Mouse (Mus musculus): ENCODE data around the gene Abhd11. TPM values are rescaled to one million over a fixed set of nuclear protein-coding genes. Genes with fewer than 3 reads are reported as not detected.
A peak's percentile ranks its signal among the peaks of the same experiment; 100 is the strongest.

Abhd11 gene
- polyA plus RNA-seq, 1 experiment from 2014 or later: 74.5 TPM

GRCm38 (mm10) chr5:134970671-134971070 is 38.3 kb upstream of the Abhd11 start:
- Histone ChIP-seq H3K4me3 (ENCODE audit: low read length) (no peak overlapping the region), H3K36me3 (ENCODE audit: control insufficient read depth, insufficient read depth) (no peaks in the 10 kb centered on the region), H3K4me2 (ENCODE audit: low read depth, low read length) (no peak overlapping the region), H3K27me3 (ENCODE audit: control insufficient read depth, insufficient read depth, low read length) (peaks cover 2% of the 10 kb centered on the region; the same call in 1 of the 2 replicates), H3K9me3 (replicated peaks; ENCODE audit: control insufficient read depth, low read length) (no peaks in the 10 kb centered on the region), H3K4me1 (ENCODE audit: control insufficient read depth, insufficient read depth, low read length) (peaks cover 2% of the 10 kb centered on the region; the same call in 1 of the 2 replicates), H3K27ac (ENCODE audit: low read length) (no peak overlapping the region), H3K9ac (ENCODE audit: low read length) (no peak overlapping the region)
- WGBS: 39% methylated on average over 8 of the region's 8 CpGs
- no peak for ATAC-seq (replicated peaks; ENCODE audit: extremely low read depth, insufficient read depth, low FRiP score)

- Histone ChIP-seq H3K36me3 (ENCODE audit: control insufficient read depth, insufficient read depth) (no peaks in the 10 kb centered on the region), H3K27ac (ENCODE audit: low read length) (no peak overlapping the region), H3K4me2 (ENCODE audit: low read depth, low read length) (no peak overlapping the region), H3K9me3 (replicated peaks; ENCODE audit: control insufficient read depth, low read length) (no peaks in the 10 kb centered on the region), H3K4me3 (ENCODE audit: low read length) (no peak overlapping the region), H3K9ac (ENCODE audit: low read length) (no peak overlapping the region), H3K4me1 (ENCODE audit: control insufficient read depth, insufficient read depth, low read length) (no peaks in the 10 kb centered on the region; the same call in 1 of the 2 replicates), H3K27me3 (ENCODE audit: control insufficient read depth, insufficient read depth, low read length) (no peaks in the 10 kb centered on the region; the same call in 1 of the 2 replicates)
- no peak for ATAC-seq (replicated peaks; ENCODE audit: extremely low read depth, insufficient read depth, low FRiP score)
Measured at GRCm38 (mm10) chr5:134973081-134973480, 35.9 kb upstream of the Abhd11 start.

- Histone ChIP-seq H3K27me3 (ENCODE audit: control insufficient read depth, insufficient read depth, low read length) (no peaks in the 10 kb centered on the region; the same call in 1 of the 2 replicates), H3K36me3 (ENCODE audit: control insufficient read depth, insufficient read depth) (no peaks in the 10 kb centered on the region), H3K9me3 (replicated peaks; ENCODE audit: control insufficient read depth, low read length) (no peaks in the 10 kb centered on the region), H3K9ac (ENCODE audit: low read length) (no peak overlapping the region), H3K27ac (ENCODE audit: low read length) (no peak overlapping the region), H3K4me2 (ENCODE audit: low read depth, low read length) (no peak overlapping the region), H3K4me3 (ENCODE audit: low read length) (no peak overlapping the region), H3K4me1 (ENCODE audit: control insufficient read depth, insufficient read depth, low read length) (no peaks in the 10 kb centered on the region; the same call in 1 of the 2 replicates)
- WGBS: 77% methylated on average over 7 of the region's 7 CpGs
- no peak for ATAC-seq (replicated peaks; ENCODE audit: extremely low read depth, insufficient read depth, low FRiP score)
Measured at GRCm38 (mm10) chr5:134973526-134973925, 35.4 kb upstream of the Abhd11 start.

GRCm38 (mm10) chr5:134974294-134974693 is 34.7 kb upstream of the Abhd11 start:
- H3K27me3 ChIP-seq (ENCODE audit: control insufficient read depth, insufficient read depth, low read length): no peaks in the 10 kb centered on the region; the same call in 1 of the 2 replicates
- no peaks in the 10 kb centered on the region for H3K9me3 ChIP-seq (replicated peaks; ENCODE audit: control insufficient read depth, low read length)
- no peaks in the 10 kb centered on the region; the same call in 1 of the 2 replicates for H3K4me1 ChIP-seq (ENCODE audit: control insufficient read depth, insufficient read depth, low read length)
- H3K36me3 ChIP-seq (ENCODE audit: control insufficient read depth, insufficient read depth): no peaks in the 10 kb centered on the region
- H3K4me2 ChIP-seq (ENCODE audit: low read depth, low read length): no peak overlapping the region
- no peak overlapping the region for H3K27ac ChIP-seq (ENCODE audit: low read length)
- WGBS: 11% methylated on average over 7 of the region's 7 CpGs
- H3K4me3 ChIP-seq (ENCODE audit: low read length): no peak overlapping the region
- no peak overlapping the region for H3K9ac ChIP-seq (ENCODE audit: low read length)
- ATAC-seq (replicated peaks; ENCODE audit: extremely low read depth, insufficient read depth, low FRiP score): peak; percentile 52; the same call in 1 of the 2 replicates

- H3K27ac ChIP-seq (ENCODE audit: low read length): no peak overlapping the region
- WGBS: 44% methylated on average over 2 of the region's 2 CpGs
- H3K27me3 ChIP-seq (ENCODE audit: control insufficient read depth, insufficient read depth, low read length): no peaks in the 10 kb centered on the region; the same call in 1 of the 2 replicates
- H3K36me3 ChIP-seq (ENCODE audit: control insufficient read depth, insufficient read depth): no peaks in the 10 kb centered on the region
- no peak for ATAC-seq (replicated peaks; ENCODE audit: extremely low read depth, insufficient read depth, low FRiP score)
- no peaks in the 10 kb centered on the region for H3K9me3 ChIP-seq (replicated peaks; ENCODE audit: control insufficient read depth, low read length)
- H3K4me1 ChIP-seq (ENCODE audit: control insufficient read depth, insufficient read depth, low read length): no peaks in the 10 kb centered on the region; the same call in 1 of the 2 replicates
- no peak overlapping the region for H3K9ac ChIP-seq (ENCODE audit: low read length)
- no peak overlapping the region for H3K4me2 ChIP-seq (ENCODE audit: low read depth, low read length)
- H3K4me3 ChIP-seq (ENCODE audit: low read length): no peak overlapping the region
Measured at GRCm38 (mm10) chr5:134974921-134975320, 34.0 kb upstream of the Abhd11 start.

- no peaks in the 10 kb centered on the region for H3K9me3 ChIP-seq (replicated peaks; ENCODE audit: control insufficient read depth, low read length)
- WGBS: 58% methylated on average over 2 of the region's 2 CpGs
- no peak overlapping the region for H3K4me3 ChIP-seq (ENCODE audit: low read length)
- no peak for ATAC-seq (replicated peaks; ENCODE audit: extremely low read depth, insufficient read depth, low FRiP score)
- no peaks in the 10 kb centered on the region; the same call in 1 of the 2 replicates for H3K27me3 ChIP-seq (ENCODE audit: control insufficient read depth, insufficient read depth, low read length)
- no peak overlapping the region for H3K9ac ChIP-seq (ENCODE audit: low read length)
- H3K4me2 ChIP-seq (ENCODE audit: low read depth, low read length): no peak overlapping the region
- no peaks in the 10 kb centered on the region for H3K36me3 ChIP-seq (ENCODE audit: control insufficient read depth, insufficient read depth)
- no peaks in the 10 kb centered on the region; the same call in 1 of the 2 replicates for H3K4me1 ChIP-seq (ENCODE audit: control insufficient read depth, insufficient read depth, low read length)
- no peak overlapping the region for H3K27ac ChIP-seq (ENCODE audit: low read length)
Measured at GRCm38 (mm10) chr5:134976164-134976563, 32.8 kb upstream of the Abhd11 start.

GRCm38 (mm10) chr5:134976577-134977250 is 32.2 kb upstream of the Abhd11 start:
- no peaks in the 10 kb centered on the region for H3K9me3 ChIP-seq (replicated peaks; ENCODE audit: control insufficient read depth, low read length)
- no peak overlapping the region for H3K4me3 ChIP-seq (ENCODE audit: low read length)
- H3K27ac ChIP-seq (ENCODE audit: low read length): no peak overlapping the region
- no peaks in the 10 kb centered on the region; the same call in 1 of the 2 replicates for H3K27me3 ChIP-seq (ENCODE audit: control insufficient read depth, insufficient read depth, low read length)
- H3K9ac ChIP-seq (ENCODE audit: low read length): no peak overlapping the region
- no peak for ATAC-seq (replicated peaks; ENCODE audit: extremely low read depth, insufficient read depth, low FRiP score)
- H3K36me3 ChIP-seq (ENCODE audit: control insufficient read depth, insufficient read depth): no peaks in the 10 kb centered on the region
- H3K4me2 ChIP-seq (ENCODE audit: low read depth, low read length): no peak overlapping the region
- 72% methylated on average over 14 of the region's 14 CpGs for WGBS
- no peaks in the 10 kb centered on the region; the same call in 1 of the 2 replicates for H3K4me1 ChIP-seq (ENCODE audit: control insufficient read depth, insufficient read depth, low read length)

- Histone ChIP-seq H3K4me3 (ENCODE audit: low read length) (no peak overlapping the region), H3K36me3 (ENCODE audit: control insufficient read depth, insufficient read depth) (no peaks in the 10 kb centered on the region), H3K9me3 (replicated peaks; ENCODE audit: control insufficient read depth, low read length) (no peaks in the 10 kb centered on the region), H3K27ac (ENCODE audit: low read length) (no peak overlapping the region), H3K4me2 (ENCODE audit: low read depth, low read length) (no peak overlapping the region), H3K27me3 (ENCODE audit: control insufficient read depth, insufficient read depth, low read length) (no peaks in the 10 kb centered on the region; the same call in 1 of the 2 replicates), H3K9ac (ENCODE audit: low read length) (no peak overlapping the region), H3K4me1 (ENCODE audit: control insufficient read depth, insufficient read depth, low read length) (no peaks in the 10 kb centered on the region; the same call in 1 of the 2 replicates)
- no peak for ATAC-seq (replicated peaks; ENCODE audit: extremely low read depth, insufficient read depth, low FRiP score)
- 48% methylated on average over 4 of the region's 4 CpGs for whole genome bisulfite sequencing
Measured at GRCm38 (mm10) chr5:134977837-134978236, 31.1 kb upstream of the Abhd11 start.

GRCm38 (mm10) chr5:134981149-134981548 is 27.8 kb upstream of the Abhd11 start:
- no peak overlapping the region for H3K4me3 ChIP-seq (ENCODE audit: low read length)
- no peak overlapping the region for H3K9ac ChIP-seq (ENCODE audit: low read length)
- no peak for ATAC-seq (replicated peaks; ENCODE audit: extremely low read depth, insufficient read depth, low FRiP score)
- no peak overlapping the region for H3K4me2 ChIP-seq (ENCODE audit: low read depth, low read length)
- H3K4me1 ChIP-seq (ENCODE audit: control insufficient read depth, insufficient read depth, low read length): peaks cover 6% of the 10 kb centered on the region
- H3K27me3 ChIP-seq (ENCODE audit: control insufficient read depth, insufficient read depth, low read length): peaks cover 23% of the 10 kb centered on the region
- H3K9me3 ChIP-seq (replicated peaks; ENCODE audit: control insufficient read depth, low read length): no peaks in the 10 kb centered on the region
- H3K36me3 ChIP-seq (ENCODE audit: control insufficient read depth, insufficient read depth): no peaks in the 10 kb centered on the region
- no peak overlapping the region for H3K27ac ChIP-seq (ENCODE audit: low read length)
- 47% methylated on average over 10 of the region's 10 CpGs for WGBS
